Mouse (Mus musculus): ENCODE results near the gene Asic3.
A peak's percentile ranks its signal among the peaks of the same experiment; 100 is the strongest.
"Not testable (repeated sequence)": the region's sequence is repeated elsewhere in the genome, so short reads cannot be mapped to it uniquely, and the experiment has no call there.

Gene Asic3

GRCm38 (mm10) chr5:24388246-24388915 is 24.8 kb upstream of the Asic3 start:
- no peak for DNase-seq (ENCODE audit: low read depth, low spot score)

- no peak for DNase-seq (ENCODE audit: low read depth, low spot score)
Observed at GRCm38 (mm10) chr5:24389011-24389657, 24.1 kb upstream of the Asic3 start.

- DNase-seq (ENCODE audit: low read depth, low spot score): no peak
Observed at GRCm38 (mm10) chr5:24389658-24390020, 23.6 kb upstream of the Asic3 start.

GRCm38 (mm10) chr5:24391864-24392263 is 21.3 kb upstream of the Asic3 start, which contains the start of gene Atg9b:
Gene Atg9b, minus strand, starts transcription at chr5:24392143.
- no peak for DNase-seq (ENCODE audit: low read depth, low spot score)

GRCm38 (mm10) chr5:24392724-24393123 is 20.5 kb upstream of the Asic3 start:
- DNase-seq (ENCODE audit: low read depth, low spot score): no peak

- DNase-seq (ENCODE audit: low read depth, low spot score): peak; percentile 59
Observed at GRCm38 (mm10) chr5:24393392-24393997, 19.7 kb upstream of the Asic3 start, which contains the start of gene Abcb8. Gene Abcb8, plus strand, starts transcription at chr5:24393663.

- DNase-seq (ENCODE audit: low read depth, low spot score): peak; percentile 98
Observed at GRCm38 (mm10) chr5:24394165-24394894, 18.9 kb upstream of the Asic3 start.

GRCm38 (mm10) chr5:24396254-24396653 is 16.9 kb upstream of the Asic3 start:
- not testable (repeated sequence) for DNase-seq (ENCODE audit: low read depth, low spot score)

GRCm38 (mm10) chr5:24399686-24400085 is 13.5 kb upstream of the Asic3 start:
- no peak for DNase-seq (ENCODE audit: low read depth, low spot score)

GRCm38 (mm10) chr5:24400362-24400761 is 12.8 kb upstream of the Asic3 start:
- DNase-seq (ENCODE audit: low read depth, low spot score): no peak

GRCm38 (mm10) chr5:24400911-24401605 is 12.1 kb upstream of the Asic3 start:
- DNase-seq (ENCODE audit: low read depth, low spot score): no peak

- DNase-seq (ENCODE audit: low read depth, low spot score): no peak
Observed at GRCm38 (mm10) chr5:24401969-24402368, 11.2 kb upstream of the Asic3 start.

- DNase-seq (ENCODE audit: low read depth, low spot score): no peak
Observed at GRCm38 (mm10) chr5:24404594-24405360, 8.4 kb upstream of the Asic3 start.

- no peak for DNase-seq (ENCODE audit: low read depth, low spot score)
Observed at GRCm38 (mm10) chr5:24405389-24405876, 7.8 kb upstream of the Asic3 start.

GRCm38 (mm10) chr5:24408651-24409050 is 4.5 kb upstream of the Asic3 start:
- DNase-seq (ENCODE audit: low read depth, low spot score): no peak

- no peak for DNase-seq (ENCODE audit: low read depth, low spot score)
Observed at GRCm38 (mm10) chr5:24409466-24409865, 3.7 kb upstream of the Asic3 start.

GRCm38 (mm10) chr5:24412063-24412462 is 1.1 kb upstream of the Asic3 start:
- DNase-seq (ENCODE audit: low read depth, low spot score): no peak

- no peak for DNase-seq (ENCODE audit: low read depth, low spot score)
Observed at GRCm38 (mm10) chr5:24413938-24414337, 746 bp downstream of the Asic3 start.

GRCm38 (mm10) chr5:24416222-24416736 is 3.1 kb downstream of the Asic3 start:
- DNase-seq (ENCODE audit: low read depth, low spot score): no peak

GRCm38 (mm10) chr5:24417587-24417986 is 4.4 kb downstream of the Asic3 start:
- no peak for DNase-seq (ENCODE audit: low read depth, low spot score)

Data from skeletal muscle tissue, adult 2 months (tissue).